In the genomic region with DNA sequence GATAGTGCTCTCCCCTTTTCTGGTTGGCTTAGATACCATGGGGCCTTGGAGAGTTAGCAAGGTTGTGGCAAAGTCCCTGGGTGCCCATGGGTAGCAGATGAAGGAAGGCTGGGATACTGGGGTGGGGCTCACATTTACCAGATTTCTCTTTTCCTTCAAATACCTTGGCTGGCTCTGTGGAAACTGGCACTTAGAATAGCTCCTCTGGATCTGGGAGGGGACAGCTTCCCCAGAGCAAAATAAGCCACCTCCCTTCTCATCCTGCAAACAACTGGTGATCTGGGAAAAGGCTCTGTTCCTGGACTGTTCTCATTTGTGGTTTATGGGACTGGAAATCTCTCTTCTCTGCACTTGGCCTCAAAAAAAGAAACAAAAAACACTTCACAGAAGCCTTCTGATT, we compare ENCODE assay signal across 22 mouse cellular contexts. TPM values are rescaled to one million over a fixed set of nuclear protein-coding genes. Genes with fewer than 3 reads are reported as not detected.
"Had no signal": no experiment of that assay in that cellular context is flagged by ENCODE, and none has a peak within 500 bp of the region (broad histone marks: within the 10 kb centered on the region; RNA-seq: fewer than 3 reads in every experiment).

No protein-coding gene starts in this region.

- ATAC-seq: liver, embryonic 12.5 days; midbrain, embryonic 15.5 days had no signal

- H3K27ac ChIP-seq: limb, embryonic 15.5 days; liver, embryonic 12.5 days; midbrain, embryonic 10.5 days; midbrain, embryonic 15.5 days; neural tube, embryonic 13.5 days had no signal

- DNase-seq: kidney, postnatal 14 days; layer of hippocampus, adult 9-11 months; layer of hippocampus, postnatal 36 days; lung, embryonic 14.5 days; lung, postnatal 10 days; lung, postnatal 4 days; retina, postnatal 1 day; right cerebral cortex, postnatal 4 days; thymus, postnatal 36 days had no signal

- H3K9ac ChIP-seq: limb, embryonic 15.5 days; liver, embryonic 12.5 days; lung, embryonic 14.5 days; midbrain, embryonic 15.5 days; neural tube, embryonic 13.5 days had no signal

- H3K4me1 ChIP-seq: liver, embryonic 12.5 days; midbrain, embryonic 15.5 days had no signal

- H3K36me3 ChIP-seq: limb, embryonic 15.5 days; liver, embryonic 12.5 days; midbrain, embryonic 10.5 days; midbrain, embryonic 15.5 days; neural tube, embryonic 13.5 days had no signal

- H3K9me3 ChIP-seq: limb, embryonic 15.5 days; liver, embryonic 12.5 days; midbrain, embryonic 10.5 days; midbrain, embryonic 15.5 days; neural tube, embryonic 13.5 days had no signal

- H3K4me2 ChIP-seq: limb, embryonic 15.5 days; liver, embryonic 12.5 days; lung, embryonic 14.5 days; midbrain, embryonic 15.5 days; neural tube, embryonic 13.5 days had no signal

- H3K4me3 ChIP-seq: limb, embryonic 15.5 days; liver, embryonic 12.5 days; midbrain, embryonic 10.5 days; midbrain, embryonic 15.5 days; neural tube, embryonic 13.5 days had no signal

RNA-seq across cellular contexts. Expression of a gene that starts 4.1 kb away (rescaled TPM):
- total RNA-seq: megakaryocyte, adult 5-6 weeks had no signal
- polyA plus RNA-seq: limb, embryonic 11.5 days; liver, embryonic 12.5 days had no signal

RNA-seq across cellular contexts. Expression of a gene that starts 26.0 kb away (rescaled TPM):
- total RNA-seq: layer of hippocampus, postnatal 36 days; left cerebral cortex, postnatal 25 days had no signal
- polyA plus RNA-seq: limb, embryonic 11.5 days; limb, embryonic 15.5 days; liver, embryonic 12.5 days; liver, embryonic 16.5 days; lung, embryonic 14.5 days; midbrain, embryonic 10.5 days; neural tube, embryonic 13.5 days; spleen, adult 2 months; stomach, embryonic 16.5 days; thymus, postnatal 0 days had no signal

RNA-seq across cellular contexts. Expression of a gene that starts 34.2 kb away (rescaled TPM):
- total RNA-seq: layer of hippocampus, postnatal 36 days; left cerebral cortex, adult 8-10 months; left cerebral cortex, postnatal 25 days; megakaryocyte, adult 5-6 weeks had no signal
- polyA plus RNA-seq: limb, embryonic 11.5 days; limb, embryonic 15.5 days; liver, embryonic 12.5 days; lung, embryonic 14.5 days; midbrain, embryonic 10.5 days; midbrain, embryonic 15.5 days; neural tube, embryonic 13.5 days had no signal
